Mouse (Mus musculus) granulocyte monocyte progenitor cell, adult 5-6 weeks (primary cell): ENCODE measurements around the gene Vmn1r70. TPM values are rescaled to one million over a fixed set of nuclear protein-coding genes. Genes with fewer than 3 reads are reported as not detected.

ENCODE experiments used
- ATAC-seq: replicated peaks from 2 replicates; pipeline ENCODE4 v1.8.0; 2016; ENCODE audit warnings: mild to moderate bottlenecking, moderate TSS enrichment, inconsistent platforms; ENCODE audit not compliant: poor library complexity, severe bottlenecking
- total RNA-seq, 2 experiments: library from RNA; stranded (forward) in 1 of 2; stranded (reverse) in 1 of 2; fragments of 200-712, 200-1000 nt in 1 of 2; fragments of >200 nt in 1 of 2; fragmentation: Nextera tagmentation in 1 of 2; gene quantifications; 2 replicates each; pipeline ENCODE4 v1.2.3; 2014 to 2017

The Vmn1r70 gene
- total RNA-seq (2014; fragmentation: Nextera tagmentation) (not detected in 2 replicates), total RNA-seq (2017) (not detected in 2 replicates)

GRCm38 (mm10) chr7:10631232-10631631 is at the start of gene Vmn1r70:
Gene Vmn1r70 (plus strand): TSS chr7:10631532.
- ATAC-seq: no peak

DNA sequence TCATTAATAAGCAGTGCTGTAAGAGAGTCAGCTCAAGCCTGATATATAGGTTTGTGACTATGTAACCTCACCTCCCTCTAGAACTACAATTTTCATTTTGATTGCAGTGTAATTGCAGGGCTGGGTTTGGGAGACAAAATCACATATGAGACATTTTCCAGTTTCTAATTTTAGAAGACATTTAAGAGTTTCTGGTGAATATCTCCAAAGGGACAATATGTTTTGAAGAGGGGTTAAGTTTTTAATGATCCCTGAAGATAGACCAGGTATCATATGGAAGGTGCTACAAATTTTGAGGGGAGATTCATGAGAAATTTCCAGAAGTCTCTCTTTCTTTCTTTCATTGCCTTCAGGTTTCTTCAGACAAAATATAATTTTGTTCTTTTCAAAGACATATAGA is 17.8 kb upstream of the Vmn1r70 start, which contains the start of gene Vmn1r69:
Gene Vmn1r69, minus strand, starts transcription at position 101 of the 400 bp plus-strand sequence.
- ATAC-seq: no peak

Other genes starting within 250 kb of the Vmn1r70 start
- gene Vmn1r67, start 188.2 kb upstream of the Vmn1r70 start, total RNA-seq (2014; fragmentation: Nextera tagmentation): not detected in 2 replicates
- not detected in 2 replicates for gene Vmn1r67, start 188.2 kb upstream of the Vmn1r70 start, total RNA-seq (2017)
- gene Zik1, start 136.1 kb upstream of the Vmn1r70 start, total RNA-seq (2014; fragmentation: Nextera tagmentation): 2.6 and 4.4 TPM in 2 replicates
- gene Zik1, start 136.1 kb upstream of the Vmn1r70 start, total RNA-seq (2017): 1.9 and 2.4 TPM in 2 replicates
- gene Vmn1r68, start 73.0 kb upstream of the Vmn1r70 start, total RNA-seq (2014; fragmentation: Nextera tagmentation): not detected in 2 replicates
- not detected in 2 replicates for gene Vmn1r68, start 73.0 kb upstream of the Vmn1r70 start, total RNA-seq (2017)
- gene Vmn1r69, start 17.9 kb upstream of the Vmn1r70 start, total RNA-seq (2014; fragmentation: Nextera tagmentation): not detected in 2 replicates
- gene Vmn1r69, start 17.9 kb upstream of the Vmn1r70 start, total RNA-seq (2017): not detected in 2 replicates
- not detected in 2 replicates for gene Nlrp4b, start 56.3 kb downstream of the Vmn1r70 start, total RNA-seq (2014; fragmentation: Nextera tagmentation)
- gene Nlrp4b, start 56.3 kb downstream of the Vmn1r70 start, total RNA-seq (2017): not detected in 2 replicates
- not detected in 2 replicates for gene Vmn1r71, start 122.8 kb downstream of the Vmn1r70 start, total RNA-seq (2014; fragmentation: Nextera tagmentation)
- gene Vmn1r71, start 122.8 kb downstream of the Vmn1r70 start, total RNA-seq (2017): not detected in 2 replicates